Mouse (Mus musculus) cortical plate, adult 2 months (tissue): Measurements from ENCODE around the gene Bsg.
"Not testable (repeated sequence)": the region's sequence is repeated elsewhere in the genome, so short reads cannot be mapped to it uniquely, and the experiment has no call there.

Experiments used
- CTCF ChIP-seq: fragments of 200-500 bp; IDR thresholded peaks from 2 replicates; pipeline ENCODE4 v1.5.1; 2011; ENCODE audit warnings: mild to moderate bottlenecking, control low read depth, low read length; ENCODE audit not compliant: insufficient read depth; ENCODE audit errors: extremely low read depth
- POLR2A ChIP-seq: fragments of 200-500 bp; IDR thresholded peaks from 2 replicates; pipeline ENCODE4 v1.6.1; 2011; ENCODE audit warnings: mild to moderate bottlenecking, low read length, control low read depth; ENCODE audit not compliant: insufficient read depth; ENCODE audit errors: extremely low read depth

DNA sequence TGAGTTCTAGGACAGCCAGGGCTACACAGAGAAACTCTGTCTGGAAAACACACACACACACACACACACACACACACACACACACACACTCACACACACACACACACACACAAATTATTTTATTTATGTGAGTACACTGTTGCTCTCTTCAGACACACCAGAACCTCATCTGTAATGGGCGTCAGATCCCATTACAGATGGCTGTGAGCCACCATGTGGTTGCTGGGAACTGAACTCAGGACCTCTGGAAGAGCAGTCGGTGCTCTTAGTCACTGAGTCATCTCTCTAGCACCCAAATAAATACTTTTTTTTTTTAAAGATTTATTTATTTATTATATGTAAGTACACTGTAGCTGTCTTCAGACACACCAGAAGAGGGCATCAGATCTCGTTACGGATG, 1.3 kb upstream of the Bsg start:
- TF ChIP-seq POLR2A, CTCF: not testable (repeated sequence)
